Mouse (Mus musculus): Measurements from ENCODE around the gene Ttc23. TPM values are rescaled to one million over a fixed set of nuclear protein-coding genes. Genes with fewer than 3 reads are reported as not detected.

Ttc23 gene
- polyA plus RNA-seq, 1 experiment from 2014 or later = 34.1 TPM

DNA sequence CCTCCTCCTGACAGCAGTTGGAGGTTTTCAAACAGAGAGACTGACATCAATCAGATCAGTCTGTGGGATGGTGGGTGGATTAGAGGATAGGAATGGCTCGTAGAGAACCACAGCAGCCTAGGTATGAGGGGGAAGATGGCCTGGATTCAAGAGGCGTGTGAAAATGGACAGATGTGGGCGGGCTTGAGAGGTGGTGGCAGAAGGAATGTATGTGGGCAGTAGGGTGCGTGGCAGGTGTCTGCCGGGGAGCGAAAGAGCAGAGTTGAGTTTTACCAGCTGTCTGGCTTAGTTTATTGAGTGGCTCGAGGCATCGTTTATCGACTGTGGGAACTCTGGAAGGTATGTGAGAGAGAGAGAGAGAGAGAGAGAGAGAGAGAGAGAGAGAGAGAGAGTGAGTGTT, 33.9 kb downstream of the Ttc23 start:
- ATAC-seq (ENCODE audit: insufficient number of reproducible peaks, low FRiP score, low TSS enrichment, low read depth) = no peak
- Histone ChIP-seq H3K36me3 (peaks cover 54% of the 10 kb centered on the region), H3K4me3 (no peak overlapping the region), H3K4me1 (no peaks in the 10 kb centered on the region), H3K27me3 (no peaks in the 10 kb centered on the region), H3K4me2 (no peak overlapping the region), H3K9ac (no peak overlapping the region), H3K27ac (no peak overlapping the region), H3K9me3 (no peaks in the 10 kb centered on the region)
- WGBS = 57% methylated on average over 9 of the region's 9 CpGs

DNA sequence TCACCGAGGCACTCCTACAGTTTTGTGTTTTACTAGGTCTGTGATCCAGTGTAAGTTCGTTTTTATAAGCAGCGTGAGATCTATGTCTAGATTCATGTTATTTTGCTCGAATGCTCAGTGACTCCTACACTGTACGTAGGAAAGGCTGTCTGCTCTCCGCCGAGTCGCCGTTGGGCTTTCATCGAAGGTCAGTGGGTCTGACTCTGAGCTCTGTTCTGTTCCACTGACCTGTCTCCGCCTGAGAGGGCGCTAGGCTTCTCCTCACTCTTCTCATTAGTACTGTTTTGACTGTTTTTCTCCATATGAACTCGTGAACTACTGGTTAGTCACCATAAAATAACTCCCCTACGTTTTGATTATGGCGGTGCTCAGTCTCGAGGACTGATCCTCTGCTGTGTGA, 35.8 kb downstream of the Ttc23 start:
- Histone ChIP-seq H3K4me1 (no peaks in the 10 kb centered on the region), H3K9me3 (no peaks in the 10 kb centered on the region), H3K36me3 (peaks cover 52% of the 10 kb centered on the region), H3K4me2 (no peak overlapping the region), H3K27ac (no peak overlapping the region), H3K9ac (no peak overlapping the region), H3K4me3 (no peak overlapping the region), H3K27me3 (no peaks in the 10 kb centered on the region)
- 86% methylated on average over 16 of the region's 16 CpGs for WGBS
- ATAC-seq (ENCODE audit: insufficient number of reproducible peaks, low FRiP score, low TSS enrichment, low read depth) = no peak

DNA sequence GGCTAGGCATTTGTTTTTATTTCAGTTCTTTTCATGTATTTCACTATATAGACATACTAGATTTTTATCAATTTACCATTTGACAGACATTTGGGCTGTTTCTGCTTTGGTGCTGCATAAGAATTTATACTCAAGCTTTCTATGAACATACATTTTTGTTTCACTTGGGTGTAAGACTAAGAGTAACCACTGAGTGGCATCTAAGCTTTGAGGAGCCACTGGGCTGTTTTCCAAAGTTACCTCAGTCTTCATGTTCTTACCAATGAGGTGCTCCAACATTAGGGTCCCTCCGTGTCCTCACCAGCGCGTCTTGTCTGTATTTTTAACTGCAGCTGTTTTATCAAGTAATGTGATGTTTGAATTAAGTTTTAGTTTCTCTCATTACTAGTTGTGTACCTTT, 39.3 kb downstream of the Ttc23 start:
- no peak overlapping the region for H3K9ac ChIP-seq
- WGBS = 93% methylated on average over 3 of the region's 3 CpGs
- no peaks in the 10 kb centered on the region for H3K27me3 ChIP-seq
- no peaks in the 10 kb centered on the region for H3K9me3 ChIP-seq
- no peak overlapping the region for H3K4me3 ChIP-seq
- no peaks in the 10 kb centered on the region for H3K4me1 ChIP-seq
- H3K4me2 ChIP-seq = no peak overlapping the region
- H3K27ac ChIP-seq = no peak overlapping the region
- H3K36me3 ChIP-seq = peaks cover 44% of the 10 kb centered on the region
- no peak for ATAC-seq (ENCODE audit: insufficient number of reproducible peaks, low FRiP score, low TSS enrichment, low read depth)

DNA sequence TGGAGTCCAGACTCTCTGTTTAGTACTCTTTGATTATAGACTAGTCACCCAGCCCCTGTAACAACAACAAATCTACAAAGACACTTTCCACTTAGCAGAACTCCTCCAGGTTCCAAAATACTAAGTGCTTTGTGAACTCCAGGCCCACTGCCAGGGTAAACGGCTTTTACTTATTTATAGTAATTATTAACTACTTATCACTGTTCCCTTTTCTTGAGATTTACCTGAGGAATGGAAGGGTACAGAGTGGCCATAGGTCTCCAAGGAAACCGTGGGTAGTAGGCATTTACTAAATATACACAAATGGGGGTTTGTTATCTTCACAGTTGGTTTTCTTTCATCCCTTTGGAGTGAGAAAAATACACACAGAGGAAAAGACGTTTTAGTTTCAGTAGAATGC, 41.1 kb downstream of the Ttc23 start:
- 48% methylated on average over 3 of the region's 3 CpGs for WGBS
- no peak overlapping the region for H3K4me3 ChIP-seq
- H3K27ac ChIP-seq = no peak overlapping the region
- H3K36me3 ChIP-seq = peaks cover 38% of the 10 kb centered on the region
- H3K4me2 ChIP-seq = no peak overlapping the region
- H3K9ac ChIP-seq = no peak overlapping the region
- no peaks in the 10 kb centered on the region for H3K9me3 ChIP-seq
- H3K4me1 ChIP-seq = no peaks in the 10 kb centered on the region
- ATAC-seq (ENCODE audit: insufficient number of reproducible peaks, low FRiP score, low TSS enrichment, low read depth) = no peak
- H3K27me3 ChIP-seq = no peaks in the 10 kb centered on the region

DNA sequence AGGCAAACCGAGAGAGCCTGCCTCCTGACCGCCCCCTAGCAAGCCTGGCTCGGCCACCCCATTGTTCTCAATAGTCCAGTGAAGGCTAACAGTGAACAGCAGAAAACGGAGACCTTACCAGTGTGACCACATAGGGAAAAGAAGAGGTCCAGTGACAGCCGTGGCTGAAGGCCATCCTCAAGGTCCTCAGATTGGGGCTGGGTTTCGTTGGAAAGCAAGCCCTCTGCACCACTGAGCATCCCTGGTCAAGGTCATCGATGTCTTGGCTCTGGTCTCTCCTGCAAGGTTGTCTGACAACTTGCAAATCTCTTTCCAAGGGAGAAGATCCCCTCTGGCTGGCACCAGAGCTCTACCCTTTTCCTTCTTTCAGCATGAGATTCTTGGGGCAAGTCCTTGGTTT, 42.6 kb downstream of the Ttc23 start:
- H3K9ac ChIP-seq = no peak overlapping the region
- no peak overlapping the region for H3K27ac ChIP-seq
- peaks cover 34% of the 10 kb centered on the region for H3K36me3 ChIP-seq
- no peaks in the 10 kb centered on the region for H3K4me1 ChIP-seq
- H3K4me2 ChIP-seq = no peak overlapping the region
- no peaks in the 10 kb centered on the region for H3K9me3 ChIP-seq
- WGBS = 88% methylated on average over 7 of the region's 7 CpGs
- no peak for ATAC-seq (ENCODE audit: insufficient number of reproducible peaks, low FRiP score, low TSS enrichment, low read depth)
- H3K4me3 ChIP-seq = no peak overlapping the region
- no peaks in the 10 kb centered on the region for H3K27me3 ChIP-seq

DNA sequence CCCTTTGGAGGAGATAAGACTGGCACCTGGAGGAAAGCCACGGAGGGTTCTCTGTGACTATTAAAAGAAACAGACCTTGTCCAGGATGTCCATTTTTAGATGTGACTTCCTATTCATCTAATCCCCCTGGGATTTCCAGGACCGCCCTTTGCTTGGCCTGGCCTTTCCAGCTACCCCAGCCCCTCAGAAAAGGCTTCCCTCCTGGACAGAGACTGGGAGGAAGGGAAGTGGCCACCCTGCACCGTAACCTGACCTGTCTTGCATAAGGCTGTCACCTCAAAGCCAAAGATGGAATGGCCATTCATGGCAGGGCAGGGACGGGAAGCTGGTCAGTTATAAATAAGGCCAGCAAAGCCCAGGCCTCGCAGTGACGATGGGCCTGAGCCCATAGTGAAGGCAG, 43.8 kb downstream of the Ttc23 start:
- WGBS = 71% methylated on average over 6 of the region's 6 CpGs
- ATAC-seq (ENCODE audit: insufficient number of reproducible peaks, low FRiP score, low TSS enrichment, low read depth) = no peak
- no peaks in the 10 kb centered on the region for H3K27me3 ChIP-seq

DNA sequence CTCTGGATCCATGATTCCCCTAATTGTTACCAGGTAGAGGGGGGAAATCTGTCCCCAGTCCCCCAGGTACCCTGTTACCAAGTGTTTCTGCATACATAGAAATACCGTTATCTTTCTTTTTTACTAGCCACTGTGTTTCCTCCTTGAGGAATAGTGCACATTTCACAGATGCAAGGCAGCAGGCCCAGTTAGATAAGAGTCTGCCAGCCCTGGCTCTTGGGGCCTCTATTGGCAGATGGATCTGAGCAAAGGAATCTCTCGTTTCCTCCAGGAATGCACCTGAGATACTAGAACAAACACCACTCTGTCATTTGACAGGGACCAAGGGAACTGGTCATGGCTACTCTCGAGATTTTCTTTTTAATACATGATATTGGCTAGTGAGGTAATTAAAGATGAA, 44.9 kb downstream of the Ttc23 start:
- Histone ChIP-seq H3K36me3 (peaks cover 27% of the 10 kb centered on the region; the same call in 1 of the 2 replicates), H3K4me3 (no peak overlapping the region), H3K9ac (no peak overlapping the region), H3K27me3 (no peaks in the 10 kb centered on the region), H3K27ac (no peak overlapping the region), H3K4me1 (no peaks in the 10 kb centered on the region), H3K9me3 (no peaks in the 10 kb centered on the region), H3K4me2 (no peak overlapping the region)
- WGBS = 61% methylated on average over 3 of the region's 3 CpGs
- no peak for ATAC-seq (ENCODE audit: insufficient number of reproducible peaks, low FRiP score, low TSS enrichment, low read depth)

More for the DNA sequence above, 43.8 kb downstream of the Ttc23 start:
- H3K4me1 ChIP-seq = no peaks in the 10 kb centered on the region
- H3K4me3 ChIP-seq = no peak overlapping the region
- H3K27ac ChIP-seq = no peak overlapping the region
- no peak overlapping the region for H3K4me2 ChIP-seq
- H3K36me3 ChIP-seq = peaks cover 27% of the 10 kb centered on the region; the same call in 1 of the 2 replicates
- H3K9me3 ChIP-seq = no peaks in the 10 kb centered on the region
- no peak overlapping the region for H3K9ac ChIP-seq

DNA sequence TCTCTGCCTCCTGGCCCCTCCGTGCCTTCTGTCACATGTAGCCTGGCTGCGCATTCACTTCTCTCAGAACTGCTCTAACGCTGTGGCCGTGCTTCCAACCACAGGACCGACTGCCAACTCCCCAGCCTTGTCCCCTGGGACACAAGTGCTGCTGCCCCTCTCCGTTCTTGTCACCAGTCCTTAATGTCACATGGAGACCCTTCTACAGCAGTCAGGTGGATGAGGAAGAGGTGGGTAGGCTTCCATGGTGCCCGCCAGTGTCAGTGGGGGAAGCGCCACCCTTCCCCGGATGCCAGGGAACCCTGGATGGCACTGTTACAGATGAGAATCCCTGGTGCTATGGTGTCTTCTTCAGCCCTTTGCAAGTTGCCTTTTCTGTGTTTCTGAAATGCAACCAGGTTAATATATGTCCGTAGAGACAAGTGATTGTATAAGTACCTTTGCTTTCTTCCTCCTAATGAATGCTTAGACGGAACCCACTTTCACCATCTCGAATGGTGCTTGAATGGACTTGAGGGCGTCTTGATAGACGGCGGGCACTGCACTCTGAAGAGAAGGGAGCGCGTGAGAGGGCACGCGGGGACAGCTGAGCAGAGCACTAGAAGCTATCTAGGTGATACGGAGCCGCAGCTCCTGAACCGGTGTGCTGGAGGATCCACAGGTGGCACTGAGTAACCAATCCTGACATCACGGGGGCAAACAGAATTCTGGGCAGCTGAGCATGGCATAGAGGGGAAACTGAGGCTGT, 45.8 kb downstream of the Ttc23 start:
- no peak overlapping the region for H3K9ac ChIP-seq
- H3K4me1 ChIP-seq = no peaks in the 10 kb centered on the region
- no peak overlapping the region for H3K4me2 ChIP-seq
- no peaks in the 10 kb centered on the region for H3K9me3 ChIP-seq
- no peak for ATAC-seq (ENCODE audit: insufficient number of reproducible peaks, low FRiP score, low TSS enrichment, low read depth)
- no peaks in the 10 kb centered on the region for H3K27me3 ChIP-seq
- peaks cover 30% of the 10 kb centered on the region; the same call in 1 of the 2 replicates for H3K36me3 ChIP-seq
- WGBS = 93% methylated on average over 23 of the region's 23 CpGs
- H3K27ac ChIP-seq = no peak overlapping the region
- H3K4me3 ChIP-seq = no peak overlapping the region

DNA sequence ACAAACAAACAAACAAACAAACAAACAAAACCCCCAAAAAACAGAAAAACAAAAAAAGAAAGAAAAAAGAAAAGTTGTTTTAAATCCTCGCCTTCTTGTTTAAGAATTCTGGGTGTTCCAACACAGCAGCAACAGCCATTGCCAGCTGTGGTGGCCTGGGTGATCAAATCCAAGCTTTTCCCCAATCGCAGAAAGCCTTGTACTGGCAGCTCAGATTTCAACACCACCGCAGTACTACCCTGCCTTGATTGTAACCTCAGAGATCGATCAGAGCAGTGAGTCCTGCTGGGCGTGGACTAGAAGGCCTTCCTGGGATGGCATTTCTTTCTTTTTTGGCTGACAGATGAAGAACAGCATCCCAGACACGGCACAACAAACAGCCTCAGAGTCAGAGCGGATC, 48.7 kb downstream of the Ttc23 start:
- ATAC-seq (ENCODE audit: insufficient number of reproducible peaks, low FRiP score, low TSS enrichment, low read depth) = no peak

DNA sequence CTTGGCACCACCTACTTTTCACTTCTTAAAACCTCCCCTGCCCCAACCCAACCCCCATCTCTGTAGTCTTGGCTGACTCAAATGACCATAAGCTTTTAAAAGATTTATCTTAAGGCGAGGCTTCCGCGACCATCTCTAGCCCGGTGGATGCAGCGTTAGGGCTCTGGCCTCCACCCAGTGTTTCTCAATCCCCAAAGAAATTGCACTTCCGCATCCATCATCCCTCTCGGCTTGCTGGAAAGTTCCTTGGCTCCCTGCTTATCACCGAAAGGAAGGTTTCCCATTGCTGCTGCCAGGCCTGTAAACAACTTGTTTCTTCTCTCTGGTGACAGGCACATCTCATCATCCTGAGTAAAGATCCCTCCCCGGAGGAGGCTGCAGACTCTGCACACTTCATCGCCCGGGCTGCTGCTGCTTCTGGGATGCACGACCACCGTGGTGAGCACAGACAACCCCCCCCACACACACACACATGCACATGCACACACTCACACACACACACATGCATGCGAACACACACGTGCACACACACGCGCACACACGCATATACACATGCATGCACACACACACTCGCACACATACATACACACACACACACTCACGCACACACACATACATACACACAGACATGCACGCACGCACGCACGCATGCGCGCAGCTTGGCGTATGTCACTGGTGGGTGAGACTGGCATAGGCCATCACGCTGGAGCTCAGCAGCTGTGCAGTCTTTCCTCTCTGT, 50.9 kb downstream of the Ttc23 start:
- 94% methylated on average over 28 of the region's 28 CpGs for WGBS
- peaks cover 3% of the 10 kb centered on the region; the same call in 1 of the 2 replicates for H3K4me1 ChIP-seq
- no peak overlapping the region for H3K4me2 ChIP-seq
- H3K9ac ChIP-seq = no peak overlapping the region
- H3K27me3 ChIP-seq = no peaks in the 10 kb centered on the region
- no peaks in the 10 kb centered on the region for H3K9me3 ChIP-seq
- H3K4me3 ChIP-seq = no peak overlapping the region
- H3K36me3 ChIP-seq = peaks cover 31% of the 10 kb centered on the region
- H3K27ac ChIP-seq = no peak overlapping the region
- ATAC-seq (ENCODE audit: insufficient number of reproducible peaks, low FRiP score, low TSS enrichment, low read depth) = no peak

More for the DNA sequence above, 48.7 kb downstream of the Ttc23 start:
- peaks cover 33% of the 10 kb centered on the region for H3K36me3 ChIP-seq
- H3K27ac ChIP-seq = no peak overlapping the region
- 71% methylated on average over 7 of the region's 7 CpGs for WGBS
- H3K27me3 ChIP-seq = no peaks in the 10 kb centered on the region
- H3K4me3 ChIP-seq = no peak overlapping the region
- H3K4me1 ChIP-seq = no peaks in the 10 kb centered on the region
- no peaks in the 10 kb centered on the region for H3K9me3 ChIP-seq
- H3K9ac ChIP-seq = no peak overlapping the region
- H3K4me2 ChIP-seq = no peak overlapping the region

DNA sequence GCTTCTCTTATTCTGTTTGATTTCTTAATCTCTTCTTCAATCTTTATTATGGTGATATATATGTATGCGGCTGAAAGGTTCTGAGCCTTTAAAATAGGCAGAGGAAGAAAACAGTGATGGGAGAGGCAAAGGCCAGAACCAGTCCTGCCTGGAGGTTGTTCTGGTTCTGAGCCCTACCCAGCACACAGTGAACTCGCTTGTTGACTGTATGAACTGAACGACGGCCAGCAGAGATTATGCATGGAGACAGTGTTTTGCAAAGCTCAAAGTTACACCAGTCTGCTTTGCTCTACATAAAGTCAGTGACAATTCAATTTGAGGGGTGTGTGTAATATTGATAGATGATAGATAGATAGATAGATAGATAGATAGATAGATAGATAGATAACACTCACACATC, 52.1 kb downstream of the Ttc23 start:
- ATAC-seq (ENCODE audit: insufficient number of reproducible peaks, low FRiP score, low TSS enrichment, low read depth) = no peak
- no peaks in the 10 kb centered on the region for H3K27me3 ChIP-seq
- H3K27ac ChIP-seq = no peak overlapping the region
- H3K36me3 ChIP-seq = peaks cover 32% of the 10 kb centered on the region
- 85% methylated on average over 4 of the region's 4 CpGs for WGBS
- H3K9ac ChIP-seq = no peak overlapping the region
- H3K4me2 ChIP-seq = no peak overlapping the region
- no peak overlapping the region for H3K4me3 ChIP-seq
- H3K4me1 ChIP-seq = peaks cover 7% of the 10 kb centered on the region; the same call in 1 of the 2 replicates
- no peaks in the 10 kb centered on the region for H3K9me3 ChIP-seq

DNA sequence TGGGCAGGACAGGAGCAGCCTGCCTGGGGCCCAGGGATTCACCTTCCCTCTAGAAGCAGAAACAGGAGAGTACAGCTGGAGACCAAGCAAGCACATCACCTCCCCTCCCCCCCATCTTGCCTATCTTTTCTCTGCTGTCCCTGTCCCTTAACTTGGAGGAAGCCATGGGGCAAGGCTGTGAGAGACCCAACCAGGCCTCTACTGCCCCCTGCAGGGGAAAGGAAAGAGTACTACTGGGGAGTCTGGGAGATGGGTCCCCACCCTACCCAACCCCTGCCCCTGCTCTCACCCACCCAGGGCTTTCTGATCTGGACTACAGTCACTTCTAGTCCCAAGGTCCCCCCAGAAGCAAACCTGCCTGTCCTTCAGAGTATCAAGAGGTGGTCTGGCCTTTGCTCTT, 53.6 kb downstream of the Ttc23 start:
- H3K27me3 ChIP-seq = no peaks in the 10 kb centered on the region
- peaks cover 8% of the 10 kb centered on the region; the same call in 1 of the 2 replicates for H3K4me1 ChIP-seq
- H3K36me3 ChIP-seq = peaks cover 37% of the 10 kb centered on the region
- H3K27ac ChIP-seq = no peak overlapping the region
- H3K9me3 ChIP-seq = no peaks in the 10 kb centered on the region
- H3K9ac ChIP-seq = no peak overlapping the region
- ATAC-seq (ENCODE audit: insufficient number of reproducible peaks, low FRiP score, low TSS enrichment, low read depth) = no peak
- H3K4me2 ChIP-seq = no peak overlapping the region
- no peak overlapping the region for H3K4me3 ChIP-seq
